Mouse (Mus musculus) liver, embryonic 14.5 days (tissue): ENCODE measurements around the gene Lzts2. TPM values are rescaled to one million over a fixed set of nuclear protein-coding genes. Genes with fewer than 3 reads are reported as not detected.

ENCODE experiments used
- ATAC-seq: fragments of 200-750 bp; cut with Nextera tagmentation; 2 replicates; pipeline ENCODE4 v1.8.0; 2017; ENCODE audit warnings: moderate number of reproducible peaks, mild to moderate bottlenecking, moderate library complexity; ENCODE audit not compliant: insufficient read depth
- DNase-seq, 3 experiments: peaks; one replicate each; pipeline ENCODE4 v3.0.0-alpha.2; 2012 to 2013; ENCODE audit warnings: low read depth in 3 of 3, low spot score in 3 of 3
- H3K27ac ChIP-seq: fragments of 300-500 bp; sonication (generic); 2 replicates; pipeline ENCODE4 v1.5.1; 2014; ENCODE audit warnings: moderate library complexity, mild to moderate bottlenecking, control low read depth, inconsistent platforms
- H3K27me3 ChIP-seq: fragments of 300-500 bp; sonication (generic); 2 replicates; pipeline ENCODE4 v1.6.1; 2014; ENCODE audit warnings: mild to moderate bottlenecking, low read length, moderate library complexity; ENCODE audit not compliant: control insufficient read depth, insufficient read depth
- H3K36me3 ChIP-seq: fragments of 300-500 bp; sonication (generic); replicated peaks from 2 replicates; pipeline ENCODE4 v1.6.1; 2014; ENCODE audit warnings: low read depth; ENCODE audit not compliant: control insufficient read depth, insufficient read depth
- H3K4me1 ChIP-seq, 2 experiments: fragments of 200-500 bp in 1 of 2; fragments of 300-500 bp in 1 of 2; sonication (generic) in 1 of 2; replicated peaks; 2 replicates each; pipeline ENCODE4 v1.6.1; 2012 to 2014; ENCODE audit warnings: antibody characterized with exemption in 1 of 2, inconsistent platforms in 1 of 2, low read length in 1 of 2; ENCODE audit not compliant: control insufficient read depth in 2 of 2, insufficient read depth in 2 of 2
- H3K4me2 ChIP-seq: fragments of 300-500 bp; sonication (generic); 2 replicates; pipeline ENCODE4 v1.6.1; 2014; ENCODE audit warnings: low read depth, mild to moderate bottlenecking, control low read depth, moderate library complexity
- H3K4me3 ChIP-seq, 2 experiments: fragments of 200-500 bp in 1 of 2; fragments of 300-500 bp in 1 of 2; sonication (generic) in 1 of 2; 2 replicates each; pipeline ENCODE4 v1.5.1; 2012 to 2014; ENCODE audit warnings: low read depth in 2 of 2, low read length in 2 of 2, mild to moderate bottlenecking in 2 of 2, control low read depth in 1 of 2, inconsistent platforms in 1 of 2, moderate library complexity in 1 of 2; ENCODE audit not compliant: insufficient read depth in 1 of 2
- H3K9ac ChIP-seq: fragments of 300-500 bp; sonication (generic); replicated peaks from 2 replicates; pipeline ENCODE4 v1.6.1; 2014; ENCODE audit warnings: mild to moderate bottlenecking, control low read depth, moderate library complexity
- H3K9me3 ChIP-seq: fragments of 300-500 bp; sonication (generic); 2 replicates; pipeline ENCODE4 v1.6.1; 2016; ENCODE audit warnings: low read length, mixed read lengths; ENCODE audit not compliant: control insufficient read depth
- CTCF ChIP-seq: IDR thresholded peaks from 2 replicates; pipeline ENCODE4 v1.5.1; 2016; ENCODE audit warnings: antibody characterized with exemption, low read depth, control low read depth
- EP300 ChIP-seq: IDR thresholded peaks from 2 replicates; pipeline ENCODE4 v1.6.1; 2016; ENCODE audit warnings: antibody characterized with exemption, low read depth
- WGBS: fragments of 180-500 bp; shearing (Covaris S2); extraction: QIAGEN DNeasy Blood & Tissue Kit; methylation state at CpG from one replicate; pipeline ENCODE4 v1.1.7; 2014; ENCODE audit not compliant: insufficient replicate concordance; 5-methylcytosine and 5-hydroxymethylcytosine counted together
- polyA plus RNA-seq, 2 experiments: library from polyadenylated mRNA; depleted of rRNA in 1 of 2; stranded (reverse) in 1 of 2; unstranded in 1 of 2; fragments of >200 nt; fragmentation: Nextera tagmentation in 1 of 2; extraction: Ambion mirVana in 1 of 2; gene quantifications; 2 replicates each; pipeline versions ENCODE4 v1.2.1 to v1.2.3; 2012 to 2014

Gene Lzts2
- polyA plus RNA-seq, 2 experiments: 3.7 to 4.8 TPM

DNA sequence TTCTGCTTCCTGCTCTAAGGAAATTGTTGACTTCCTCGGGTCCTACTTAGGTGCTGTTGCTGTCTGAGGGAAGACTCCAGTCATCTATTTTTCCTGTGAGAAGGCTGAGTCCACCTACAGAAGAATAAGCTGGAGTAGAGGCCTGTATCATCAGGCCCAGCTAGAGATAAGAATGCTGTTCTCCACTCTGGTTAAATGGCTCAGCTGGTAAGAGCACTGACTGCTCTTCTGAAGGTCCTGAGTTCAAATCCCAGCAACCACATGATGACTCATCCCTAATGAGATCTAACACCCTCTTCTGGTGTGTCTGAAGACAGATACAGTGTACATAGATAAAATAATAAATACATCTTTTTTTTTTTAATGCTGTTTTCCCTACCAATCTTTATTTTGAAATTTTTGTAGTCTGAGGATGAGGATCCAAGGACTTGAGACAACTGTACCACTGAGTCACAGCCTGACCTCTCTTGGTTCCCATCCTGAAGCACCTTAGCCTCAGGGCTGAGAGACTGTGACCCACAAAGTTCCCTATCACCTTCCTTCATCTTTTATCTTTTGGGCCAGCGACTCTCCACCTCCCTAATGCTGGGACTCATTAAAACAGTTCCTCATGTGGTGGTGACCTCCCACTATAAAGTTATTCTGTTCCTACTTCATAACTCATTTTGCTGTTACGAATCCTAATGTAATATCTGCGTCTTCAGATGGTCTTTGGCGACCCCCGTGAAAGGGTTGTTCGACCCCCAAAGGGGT is 53.7 kb downstream of the Lzts2 start:
- Histone ChIP-seq H3K4me1 (peaks cover 10 to 16% of the 10 kb centered on the region in 2 experiments), H3K27me3 (peaks cover 16% of the 10 kb centered on the region), H3K4me2 (no peak overlapping the region), H3K9ac (no peak overlapping the region), H3K27ac (no peak overlapping the region), H3K36me3 (no peaks in the 10 kb centered on the region), H3K9me3 (no peaks in the 10 kb centered on the region), H3K4me3 (no peak overlapping the region)
- ATAC-seq: peak; percentile 36; the same call in 1 of the 2 replicates
- TF ChIP-seq CTCF (no peak), EP300 (peak; percentile 35; the same call in 1 of the 2 replicates)
- 62% methylated on average over 7 of the region's 7 CpGs for WGBS
- DNase-seq: no peak

DNA sequence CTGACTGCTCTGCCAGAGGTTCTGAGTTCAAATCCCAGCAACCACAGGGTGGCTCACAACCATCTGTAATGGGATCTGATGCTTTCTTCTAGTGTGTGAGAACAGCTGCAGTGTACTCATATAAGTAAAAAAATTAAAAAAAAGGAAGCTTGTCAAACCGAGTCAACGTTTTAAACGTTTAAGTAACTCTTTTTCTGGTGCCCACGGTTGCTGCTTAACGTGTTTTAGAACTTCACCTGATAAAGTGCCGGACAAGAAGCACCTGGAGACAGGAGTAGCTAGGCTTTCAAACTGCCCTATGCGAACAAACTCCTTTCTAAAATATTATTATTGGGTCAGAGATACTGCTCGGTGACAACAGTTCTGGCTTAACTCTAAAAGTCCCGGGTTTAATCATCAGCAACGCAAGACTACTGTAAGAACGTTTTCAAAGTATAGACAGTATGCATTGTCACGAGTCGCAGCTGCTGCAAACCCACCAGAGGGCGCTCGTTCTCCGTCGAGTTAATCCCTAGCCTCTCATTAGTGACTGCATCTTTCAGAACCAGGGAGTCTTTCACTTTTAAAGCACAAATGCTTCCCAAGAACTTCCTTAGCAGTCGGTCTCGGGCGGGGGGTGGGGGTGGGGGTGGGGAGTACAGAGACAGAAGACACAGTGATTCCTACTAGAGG is 59.8 kb downstream of the Lzts2 start:
- peak overlapping the region; percentile 86 to 99 for H3K4me3 ChIP-seq
- peaks cover 37% of the 10 kb centered on the region for H3K27me3 ChIP-seq
- H3K27ac ChIP-seq: peak overlapping the region; percentile 89
- WGBS: 7% methylated on average over 20 of the region's 20 CpGs
- peak overlapping the region; percentile 90 for H3K9ac ChIP-seq
- ATAC-seq: peak; percentile 60
- H3K36me3 ChIP-seq: no peaks in the 10 kb centered on the region
- peak; percentile 73 to 80 (median 77) for DNase-seq
- H3K9me3 ChIP-seq: no peaks in the 10 kb centered on the region
- H3K4me2 ChIP-seq: peak overlapping the region; percentile 100
- TF ChIP-seq CTCF (peak; percentile 90), EP300 (no peak)
- H3K4me1 ChIP-seq: peaks cover 9 to 14% of the 10 kb centered on the region in 2 experiments

DNA sequence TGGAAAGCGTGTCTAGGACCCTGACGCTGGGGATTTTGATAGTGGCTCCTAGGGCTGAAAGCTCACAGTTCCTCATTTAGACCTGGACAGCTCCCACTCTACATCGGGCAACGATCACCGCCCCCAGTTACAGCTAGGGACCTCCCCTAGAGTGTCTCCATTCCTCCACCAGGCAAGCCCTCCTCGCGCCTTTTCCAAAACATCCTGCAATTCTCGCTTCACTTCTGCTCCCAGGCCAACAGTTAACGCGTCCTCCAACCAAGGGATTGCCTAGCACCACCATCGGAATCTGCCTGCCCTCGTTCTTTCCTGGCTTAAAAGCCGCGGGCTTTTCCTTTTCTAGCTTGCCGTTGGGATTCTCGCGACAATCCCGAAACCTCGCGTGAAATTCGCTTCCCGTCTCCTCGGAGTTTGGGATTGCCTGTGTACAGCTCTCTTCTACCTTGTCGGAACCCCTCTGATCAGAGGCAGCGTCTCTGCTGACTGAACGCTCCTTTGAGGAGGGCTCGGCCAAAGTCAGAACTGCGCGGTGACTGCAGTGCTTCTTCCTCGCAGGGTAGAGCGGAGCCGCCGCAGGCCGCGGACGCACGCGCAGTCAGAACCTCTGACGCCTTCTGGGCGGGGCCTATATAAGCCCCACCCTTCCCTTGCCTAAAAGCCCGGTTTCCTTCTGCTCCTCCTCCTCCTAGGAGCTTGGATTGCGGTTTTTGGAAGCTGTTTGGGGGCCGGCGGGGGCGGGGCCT is 60.5 kb downstream of the Lzts2 start, which contains the start of gene Kazald1:
TSS of gene Kazald1 (plus strand) at position 662 of the 743 bp plus-strand sequence.
- H3K4me2 ChIP-seq: peak within 1 kb of the TSS; percentile 100
- DNase-seq (peak; percentile 71 to 88 (median 72)), ATAC-seq (peak; percentile 87)
- under 1% methylated on average over 45 of the region's 45 CpGs for WGBS
- H3K4me1 ChIP-seq: peaks cover 9 to 14% of the 10 kb centered on the region in 2 experiments
- peak within 1 kb of the TSS; percentile 90 for H3K9ac ChIP-seq
- H3K9me3 ChIP-seq: no peaks in the 10 kb centered on the region
- TF ChIP-seq EP300: peak; percentile 61
- TF ChIP-seq CTCF: no peak
- peak within 1 kb of the TSS; percentile 89 for H3K27ac ChIP-seq
- peak within 1 kb of the TSS; percentile 86 to 99 for H3K4me3 ChIP-seq
- H3K36me3 ChIP-seq: no peaks in the 10 kb centered on the region
- H3K27me3 ChIP-seq: peaks cover 45% of the 10 kb centered on the region

DNA sequence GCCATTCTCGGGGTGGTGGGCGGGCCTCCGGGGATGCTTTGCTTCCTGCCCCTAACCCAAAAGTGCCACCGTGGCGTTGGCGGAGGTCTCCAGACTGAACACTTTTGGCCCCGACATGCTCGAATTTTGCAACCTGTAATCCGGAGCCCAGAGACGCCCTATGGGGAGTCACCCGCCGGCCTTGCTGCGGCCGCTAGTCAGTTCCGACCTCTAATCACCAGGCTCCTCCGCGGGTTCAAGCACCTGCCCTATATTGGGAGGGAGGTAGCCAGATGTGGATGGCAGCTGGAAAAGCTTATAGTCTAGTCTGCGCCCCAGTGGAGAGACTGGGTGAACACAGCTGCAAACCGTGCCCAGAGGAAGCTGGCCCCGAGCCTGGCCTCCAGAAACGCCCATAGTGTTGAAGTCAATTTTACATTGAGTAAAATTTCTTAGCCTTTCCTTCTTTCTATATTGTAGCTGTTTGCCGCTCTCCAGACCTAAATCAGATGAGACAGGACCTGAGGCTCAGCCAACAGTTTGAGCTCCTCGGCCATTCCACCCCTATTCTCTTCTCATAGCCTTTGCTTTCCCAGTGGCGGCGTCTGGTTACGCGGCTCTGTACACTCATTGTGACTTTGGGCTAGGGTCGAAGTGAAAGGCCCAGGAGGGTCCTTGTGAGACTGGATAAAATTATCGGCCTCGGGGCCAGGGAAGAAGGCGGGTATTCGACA is 61.3 kb downstream of the Lzts2 start:
- DNase-seq: no peak
- TF ChIP-seq CTCF (no peak; the same call in 1 of the 2 replicates), EP300 (no peak)
- no peaks in the 10 kb centered on the region for H3K36me3 ChIP-seq

More for the DNA sequence above, 61.3 kb downstream of the Lzts2 start:
- WGBS: under 1% methylated on average over 32 of the region's 32 CpGs
- peak overlapping the region; percentile 18; the same call in 1 of the 2 replicates for H3K27ac ChIP-seq
- H3K9me3 ChIP-seq: no peaks in the 10 kb centered on the region
- peak overlapping the region; percentile 86 to 99 for H3K4me3 ChIP-seq
- peaks cover 52% of the 10 kb centered on the region for H3K27me3 ChIP-seq
- peak overlapping the region; percentile 100 for H3K4me2 ChIP-seq
- ATAC-seq: peak; percentile 63
- H3K4me1 ChIP-seq: peaks cover 9 to 14% of the 10 kb centered on the region in 2 experiments
- H3K9ac ChIP-seq: peak overlapping the region; percentile 90
